Mouse (Mus musculus) mouse trophoblast stem cell (cell line): ENCODE measurements around the gene Olfr1411.

ENCODE experiments used
- in situ Hi-C, 2 experiments: fragments of 300-500 bp; cut with MseI, MboI; formaldehyde crosslinking; loops; 2 replicates in 1 of 2; 3 replicates in 1 of 2; pipeline ENCODE4 v1.15.1; 2025

Gene Olfr1411

GRCm38 (mm10) chr1:92594111-92594510 lies at the start of gene Olfr1411:
Gene Olfr1411 (plus strand): TSS chr1:92594411.
- in situ Hi-C loops: no loop called here

- in situ Hi-C loops: no loop called here
Observed at GRCm38 (mm10) chr1:92545929-92546328, 48.3 kb upstream of the Olfr1411 start.

- in situ Hi-C loops: no loop called here
Observed at GRCm38 (mm10) chr1:92571022-92571421, 23.2 kb upstream of the Olfr1411 start, which contains the start of gene Olfr1413. Gene Olfr1413 (plus strand): TSS chr1:92571322.

- in situ Hi-C loops: no loop called here
Observed at GRCm38 (mm10) chr1:92585479-92585878, 8.7 kb upstream of the Olfr1411 start, which contains the start of gene Olfr1412. Gene Olfr1412 (plus strand): TSS chr1:92585779.

GRCm38 (mm10) chr1:92596019-92596418 lies 1.8 kb downstream of the Olfr1411 start:
- in situ Hi-C loops: no loop called here

- in situ Hi-C loops: no loop called here
Observed at GRCm38 (mm10) chr1:92605482-92605881, 11.3 kb downstream of the Olfr1411 start, which contains the start of gene Olfr1410. Gene Olfr1410 (plus strand): TSS chr1:92605782.

GRCm38 (mm10) chr1:92607711-92608110 lies 13.5 kb downstream of the Olfr1411 start:
- in situ Hi-C loops: no loop called here

GRCm38 (mm10) chr1:92611008-92611407 lies 16.8 kb downstream of the Olfr1411 start:
- in situ Hi-C loops: loop anchor here (5.0 kb wide), 1 partner anchor 89 kb away; no protein-coding TSS in a partner anchor

- in situ Hi-C loops: loop anchor here (5.0 kb wide), 1 partner anchor 91 kb away; no protein-coding TSS in a partner anchor
Observed at GRCm38 (mm10) chr1:92613175-92613574, 19.0 kb downstream of the Olfr1411 start.

GRCm38 (mm10) chr1:92614516-92614915 lies 20.3 kb downstream of the Olfr1411 start:
- in situ Hi-C loops: loop anchor here (5.0 kb wide), 1 partner anchor 92 kb away; no protein-coding TSS in a partner anchor

- in situ Hi-C loops: no loop called here
Observed at GRCm38 (mm10) chr1:92616046-92616445, 21.8 kb downstream of the Olfr1411 start.

- in situ Hi-C loops: no loop called here
Observed at GRCm38 (mm10) chr1:92617488-92617887, 23.3 kb downstream of the Olfr1411 start, which contains the start of gene Olfr12. Gene Olfr12 (plus strand): TSS chr1:92617788.

GRCm38 (mm10) chr1:92618360-92618759 lies 24.1 kb downstream of the Olfr1411 start:
- in situ Hi-C loops: no loop called here

- in situ Hi-C loops: no loop called here
Observed at GRCm38 (mm10) chr1:92628227-92628626, 34.0 kb downstream of the Olfr1411 start.

- in situ Hi-C loops: no loop called here
Observed at GRCm38 (mm10) chr1:92632196-92632595, 38.0 kb downstream of the Olfr1411 start.

- in situ Hi-C loops: no loop called here
Observed at GRCm38 (mm10) chr1:92632948-92633347, 38.7 kb downstream of the Olfr1411 start.

GRCm38 (mm10) chr1:92633726-92634125 lies 39.5 kb downstream of the Olfr1411 start:
- in situ Hi-C loops: no loop called here

GRCm38 (mm10) chr1:92634569-92634968 lies 40.4 kb downstream of the Olfr1411 start:
- in situ Hi-C loops: no loop called here

- in situ Hi-C loops: no loop called here
Observed at GRCm38 (mm10) chr1:92634976-92635599, 40.9 kb downstream of the Olfr1411 start.

- in situ Hi-C loops: no loop called here
Observed at GRCm38 (mm10) chr1:92636015-92636414, 41.8 kb downstream of the Olfr1411 start.

- in situ Hi-C loops: no loop called here
Observed at GRCm38 (mm10) chr1:92636676-92637075, 42.5 kb downstream of the Olfr1411 start.

GRCm38 (mm10) chr1:92637501-92638172 lies 43.4 kb downstream of the Olfr1411 start:
- in situ Hi-C loops: no loop called here

GRCm38 (mm10) chr1:92638181-92638580 lies 44.0 kb downstream of the Olfr1411 start:
- in situ Hi-C loops: no loop called here
